Mouse (Mus musculus) hindbrain, embryonic 16.5 days (tissue): ENCODE measurements around the gene Usp5. TPM values are rescaled to one million over a fixed set of nuclear protein-coding genes. Genes with fewer than 3 reads are reported as not detected.

ENCODE experiments used
- ATAC-seq: fragments of 200-750 bp; cut with Nextera tagmentation; 2 replicates; pipeline ENCODE4 v1.8.0; 2017; ENCODE audit warnings: moderate TSS enrichment, moderate library complexity
- H3K27ac ChIP-seq: fragments of 300-500 bp; sonication (generic); 2 replicates; pipeline ENCODE4 v1.5.1; 2014; ENCODE audit warnings: low read depth, mild to moderate bottlenecking, control low read depth, low read length, moderate library complexity
- H3K27me3 ChIP-seq: fragments of 300-500 bp; sonication (generic); replicated peaks from 2 replicates; pipeline ENCODE4 v1.6.1; 2014; ENCODE audit warnings: low read length; ENCODE audit not compliant: control insufficient read depth, insufficient read depth
- H3K36me3 ChIP-seq: fragments of 300-500 bp; sonication (generic); 2 replicates; pipeline ENCODE4 v1.6.1; 2014; ENCODE audit warnings: mild to moderate bottlenecking, low read length, moderate library complexity, mixed read lengths; ENCODE audit not compliant: control insufficient read depth, insufficient read depth
- H3K4me1 ChIP-seq: fragments of 300-500 bp; sonication (generic); 2 replicates; pipeline ENCODE4 v1.6.1; 2014; ENCODE audit warnings: low read depth, low read length; ENCODE audit not compliant: control insufficient read depth, insufficient read depth
- H3K4me2 ChIP-seq: fragments of 300-500 bp; sonication (generic); 2 replicates; pipeline ENCODE4 v1.6.1; 2014; ENCODE audit warnings: mild to moderate bottlenecking, low read length, control low read depth, moderate library complexity
- H3K4me3 ChIP-seq: fragments of 300-500 bp; sonication (generic); 2 replicates; pipeline ENCODE4 v1.5.1; 2014; ENCODE audit warnings: mild to moderate bottlenecking, low read length, control low read depth, moderate library complexity
- H3K9ac ChIP-seq: fragments of 300-500 bp; sonication (generic); 2 replicates; pipeline ENCODE4 v1.6.1; 2014; ENCODE audit warnings: low read depth, mild to moderate bottlenecking, control low read depth, low read length, moderate library complexity
- H3K9me3 ChIP-seq: fragments of 300-500 bp; sonication (generic); 2 replicates; pipeline ENCODE4 v1.6.1; 2014; ENCODE audit warnings: mild to moderate bottlenecking, low read length, moderate library complexity; ENCODE audit not compliant: control insufficient read depth
- WGBS: fragments of 180-500 bp; shearing (Covaris S2); extraction: QIAGEN DNeasy Blood & Tissue Kit; methylation state at CpG from one replicate; pipeline ENCODE4 v1.1.7; 2014; 5-methylcytosine and 5-hydroxymethylcytosine counted together
- polyA plus RNA-seq: library from polyadenylated mRNA; unstranded; fragments of >200 nt; fragmentation: Nextera tagmentation; extraction: Ambion mirVana; gene quantifications from 2 replicates; pipeline ENCODE4 v1.2.1, GENCODE M21; 2015

The Usp5 gene
- polyA plus RNA-seq, 1 experiment from 2014 or later, result 220 TPM

DNA sequence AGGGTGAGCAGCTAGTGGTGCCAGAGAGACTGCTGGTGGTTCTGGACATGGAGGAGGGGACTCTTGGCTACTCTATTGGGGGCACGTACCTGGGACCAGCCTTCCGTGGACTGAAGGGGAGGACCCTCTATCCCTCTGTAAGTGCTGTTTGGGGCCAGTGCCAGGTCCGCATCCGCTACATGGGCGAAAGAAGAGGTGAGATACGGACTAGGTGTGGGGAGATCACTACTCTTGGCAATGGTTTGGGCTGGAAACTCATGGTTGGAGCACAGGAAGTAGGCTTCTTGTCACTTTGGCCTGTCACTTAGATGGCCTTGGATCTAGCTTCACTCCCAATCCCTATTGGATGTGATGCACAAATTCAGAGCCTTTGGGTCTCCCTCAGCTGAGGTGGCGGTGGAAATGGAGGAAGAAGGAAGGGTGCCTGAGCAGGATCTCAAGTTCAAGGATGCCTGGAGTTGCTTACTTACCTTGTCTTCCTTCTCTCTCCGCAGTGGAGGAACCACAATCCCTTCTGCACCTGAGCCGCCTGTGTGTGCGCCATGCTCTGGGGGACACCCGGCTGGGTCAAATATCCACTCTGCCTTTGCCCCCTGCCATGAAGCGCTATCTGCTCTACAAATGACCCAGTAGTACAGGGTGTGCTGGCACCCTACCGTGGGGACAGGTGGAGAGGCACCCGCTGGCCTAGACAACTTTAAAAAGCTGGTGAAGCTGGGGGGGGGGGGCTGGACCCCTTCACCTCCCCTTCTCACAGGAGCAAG lies 19.3 kb downstream of the Usp5 start:
- Histone ChIP-seq H3K9me3 (no peaks in the 10 kb centered on the region), H3K27me3 (no peaks in the 10 kb centered on the region), H3K4me1 (peaks cover 33% of the 10 kb centered on the region), H3K4me3 (peak overlapping the region; percentile 53), H3K9ac (peak overlapping the region; percentile 67), H3K27ac (peak overlapping the region; percentile 78), H3K4me2 (peak overlapping the region; percentile 95), H3K36me3 (peaks cover 5% of the 10 kb centered on the region)
- WGBS, result 42% methylated on average over 14 of the region's 14 CpGs
- ATAC-seq, result no peak

DNA sequence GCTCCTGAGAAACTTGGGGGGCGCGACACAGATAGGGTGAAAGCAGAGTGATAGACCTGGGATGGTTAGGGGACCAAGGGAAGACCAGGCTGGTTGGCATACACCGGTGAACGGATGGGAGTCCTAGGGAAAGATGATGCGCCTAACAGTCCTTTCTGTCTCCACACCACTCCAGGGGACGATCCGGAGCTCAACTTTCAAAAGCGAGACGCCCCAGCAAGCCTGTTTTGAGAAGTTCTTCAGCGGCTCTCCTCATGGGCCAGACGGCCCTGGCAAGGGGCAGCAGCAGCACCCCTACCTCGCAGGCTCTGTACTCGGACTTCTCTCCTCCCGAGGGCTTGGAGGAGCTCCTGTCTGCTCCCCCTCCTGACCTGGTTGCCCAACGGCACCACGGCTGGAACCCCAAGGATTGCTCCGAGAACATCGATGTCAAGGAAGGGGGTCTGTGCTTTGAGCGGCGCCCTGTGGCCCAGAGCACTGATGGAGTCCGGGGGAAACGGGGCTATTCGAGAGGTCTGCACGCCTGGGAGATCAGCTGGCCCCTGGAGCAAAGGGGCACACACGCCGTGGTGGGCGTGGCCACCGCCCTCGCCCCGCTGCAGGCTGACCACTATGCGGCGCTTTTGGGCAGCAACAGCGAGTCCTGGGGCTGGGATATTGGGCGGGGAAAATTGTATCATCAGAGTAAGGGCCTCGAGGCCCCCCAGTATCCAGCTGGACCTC lies 20.1 kb downstream of the Usp5 start:
- ATAC-seq, result no peak; the same call in 1 of the 2 replicates
- Histone ChIP-seq H3K4me2 (peak overlapping the region; percentile 95), H3K27ac (peak overlapping the region; percentile 78), H3K36me3 (peaks cover 5% of the 10 kb centered on the region), H3K4me1 (peaks cover 29% of the 10 kb centered on the region), H3K9ac (peak overlapping the region; percentile 67), H3K9me3 (no peaks in the 10 kb centered on the region), H3K27me3 (no peaks in the 10 kb centered on the region), H3K4me3 (peak overlapping the region; percentile 53)
- WGBS, result under 1% methylated on average over 35 of the region's 35 CpGs

DNA sequence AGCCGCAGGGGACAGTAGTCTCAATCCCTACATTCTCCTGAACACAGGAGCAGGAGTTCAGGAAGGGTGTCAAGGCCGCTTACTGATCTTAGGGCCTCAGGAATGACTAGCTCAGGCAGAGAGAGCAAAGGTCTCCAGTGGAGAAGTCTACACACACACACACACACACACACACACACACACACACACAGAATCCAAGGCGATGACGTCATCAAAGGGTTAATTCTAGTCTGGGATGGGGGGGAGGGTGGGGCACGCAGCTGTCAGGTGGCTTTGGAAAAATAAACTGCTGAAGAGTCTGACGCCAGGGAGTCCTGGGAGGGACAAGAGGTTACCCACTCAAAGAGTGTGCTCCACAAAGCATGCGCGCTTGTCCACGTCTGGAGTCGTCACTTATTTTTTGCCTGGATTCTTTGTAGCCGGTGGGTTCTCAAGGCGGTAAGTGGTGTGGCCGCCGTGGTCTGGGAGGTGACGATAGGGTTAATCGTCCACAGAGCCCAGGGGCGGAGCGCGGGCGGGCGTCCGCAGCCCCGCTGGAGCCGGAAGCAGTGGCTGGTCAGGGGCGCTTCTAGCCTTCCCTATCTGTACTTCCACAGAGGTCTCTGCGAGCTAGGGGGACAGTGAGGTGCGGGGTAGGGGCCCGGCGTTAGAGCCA lies 20.8 kb downstream of the Usp5 start, which contains the start of gene Spsb2:
TSS of gene Spsb2 (plus strand) at position 304 of the 655 bp plus-strand sequence.
- peak within 1 kb of the TSS; percentile 95 for H3K4me2 ChIP-seq
- no peaks in the 10 kb centered on the region for H3K27me3 ChIP-seq
- ATAC-seq, result peak; percentile 25
- peak within 1 kb of the TSS; percentile 67 for H3K9ac ChIP-seq
- no peaks in the 10 kb centered on the region for H3K9me3 ChIP-seq
- peaks cover 28% of the 10 kb centered on the region for H3K4me1 ChIP-seq
- H3K36me3 ChIP-seq, result peaks cover 5% of the 10 kb centered on the region
- 5% methylated on average over 29 of the region's 29 CpGs for WGBS
- H3K27ac ChIP-seq, result peak within 1 kb of the TSS; percentile 78
- H3K4me3 ChIP-seq, result peak within 1 kb of the TSS; percentile 53

DNA sequence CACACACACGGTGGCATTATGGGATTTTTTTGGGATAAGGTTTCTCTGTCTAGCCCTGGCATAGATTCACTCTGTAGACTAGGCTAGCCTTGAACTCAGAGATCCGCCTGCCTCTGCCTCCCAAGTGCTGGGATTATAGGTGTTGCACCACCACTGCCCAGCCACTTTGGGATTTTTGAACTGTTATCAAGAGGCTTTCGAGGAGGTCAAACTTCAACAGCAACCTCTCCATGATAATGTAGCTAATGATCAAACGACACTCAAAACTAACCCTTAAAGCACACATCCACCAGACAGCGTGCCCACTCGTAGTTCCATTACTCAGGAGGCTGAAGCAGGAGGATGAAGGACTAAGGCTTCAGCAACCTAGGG lies 21.3 kb downstream of the Usp5 start:
- Histone ChIP-seq H3K36me3 (peaks cover 5% of the 10 kb centered on the region), H3K4me1 (peaks cover 26% of the 10 kb centered on the region), H3K27me3 (no peaks in the 10 kb centered on the region), H3K4me3 (peak overlapping the region; percentile 53; the same call in 1 of the 2 replicates), H3K9ac (0 out of 2 replicates have a peak overlapping the region, but pooled peaks have one; percentile 67), H3K4me2 (peak overlapping the region; percentile 95), H3K9me3 (no peaks in the 10 kb centered on the region), H3K27ac (peak overlapping the region; percentile 78; the same call in 1 of the 2 replicates)
- 73% methylated on average over 6 of the region's 6 CpGs for WGBS
- ATAC-seq, result no peak

DNA sequence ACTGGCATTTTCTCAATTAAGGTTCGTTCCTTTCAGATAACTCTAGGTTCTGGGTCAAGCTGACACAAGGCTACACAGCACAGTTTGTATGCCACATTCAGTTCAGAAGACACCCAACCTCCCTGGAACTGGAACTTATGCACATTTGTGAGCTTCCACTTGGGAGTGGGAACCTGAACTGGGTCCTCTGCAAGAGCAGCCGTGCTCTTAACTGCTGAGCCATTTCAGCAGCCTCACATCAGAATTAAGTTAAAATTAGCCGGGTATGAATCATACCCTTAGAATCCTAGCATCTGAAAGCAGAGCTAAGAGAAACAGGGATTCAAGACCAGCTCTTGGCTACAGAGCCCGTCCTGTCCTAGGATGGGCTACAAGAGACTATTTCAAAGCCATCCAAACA lies 21.9 kb downstream of the Usp5 start:
- Histone ChIP-seq H3K27ac (no peak overlapping the region), H3K9me3 (no peaks in the 10 kb centered on the region), H3K36me3 (peaks cover 5% of the 10 kb centered on the region), H3K4me3 (no peak overlapping the region), H3K4me2 (no peak overlapping the region), H3K27me3 (no peaks in the 10 kb centered on the region), H3K4me1 (peaks cover 20% of the 10 kb centered on the region), H3K9ac (no peak overlapping the region)
- 87% methylated on average over 4 of the region's 4 CpGs for WGBS
- ATAC-seq, result no peak

DNA sequence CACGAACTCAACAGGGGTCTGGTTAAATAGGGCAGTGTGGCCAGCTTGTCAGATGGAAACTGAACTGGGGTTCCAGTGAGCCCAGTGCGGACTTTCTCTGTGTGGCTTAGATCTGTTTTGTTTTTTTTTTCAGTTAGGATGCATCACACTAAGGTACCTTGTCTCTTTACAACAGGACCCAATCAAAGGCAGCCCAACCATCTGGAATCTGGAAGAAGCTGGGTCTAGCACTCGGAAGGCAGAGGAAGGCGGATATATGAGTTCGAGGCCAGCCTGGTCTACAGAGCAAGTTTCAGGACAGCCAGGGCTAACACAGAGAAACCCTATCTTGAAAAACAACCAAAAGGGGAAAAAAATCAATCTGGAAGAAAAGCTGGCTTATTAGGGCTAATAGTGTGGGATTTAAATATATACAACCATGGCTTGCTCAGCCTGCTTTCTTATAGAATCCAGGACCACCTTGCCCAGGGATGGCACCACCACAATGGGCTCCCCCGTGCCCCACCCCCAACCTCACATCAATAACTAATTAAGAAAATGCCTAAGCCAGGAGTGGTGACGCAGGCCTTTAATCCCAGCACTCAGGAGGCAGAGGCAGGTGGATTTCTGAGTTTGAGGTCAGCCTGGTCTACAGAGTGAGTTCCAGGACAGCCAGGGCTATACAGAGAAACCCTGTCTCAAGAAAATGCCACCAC lies 22.7 kb downstream of the Usp5 start:
- no peaks in the 10 kb centered on the region for H3K9me3 ChIP-seq
- ATAC-seq, result no peak
- H3K4me2 ChIP-seq, result peak overlapping the region; percentile 90
- H3K36me3 ChIP-seq, result peaks cover 2% of the 10 kb centered on the region
- peaks cover 14% of the 10 kb centered on the region for H3K4me1 ChIP-seq
- WGBS, result 76% methylated on average over 7 of the region's 7 CpGs
- no peak overlapping the region for H3K9ac ChIP-seq
- no peaks in the 10 kb centered on the region for H3K27me3 ChIP-seq
- no peak overlapping the region for H3K4me3 ChIP-seq
- peak overlapping the region; percentile 93 for H3K27ac ChIP-seq

DNA sequence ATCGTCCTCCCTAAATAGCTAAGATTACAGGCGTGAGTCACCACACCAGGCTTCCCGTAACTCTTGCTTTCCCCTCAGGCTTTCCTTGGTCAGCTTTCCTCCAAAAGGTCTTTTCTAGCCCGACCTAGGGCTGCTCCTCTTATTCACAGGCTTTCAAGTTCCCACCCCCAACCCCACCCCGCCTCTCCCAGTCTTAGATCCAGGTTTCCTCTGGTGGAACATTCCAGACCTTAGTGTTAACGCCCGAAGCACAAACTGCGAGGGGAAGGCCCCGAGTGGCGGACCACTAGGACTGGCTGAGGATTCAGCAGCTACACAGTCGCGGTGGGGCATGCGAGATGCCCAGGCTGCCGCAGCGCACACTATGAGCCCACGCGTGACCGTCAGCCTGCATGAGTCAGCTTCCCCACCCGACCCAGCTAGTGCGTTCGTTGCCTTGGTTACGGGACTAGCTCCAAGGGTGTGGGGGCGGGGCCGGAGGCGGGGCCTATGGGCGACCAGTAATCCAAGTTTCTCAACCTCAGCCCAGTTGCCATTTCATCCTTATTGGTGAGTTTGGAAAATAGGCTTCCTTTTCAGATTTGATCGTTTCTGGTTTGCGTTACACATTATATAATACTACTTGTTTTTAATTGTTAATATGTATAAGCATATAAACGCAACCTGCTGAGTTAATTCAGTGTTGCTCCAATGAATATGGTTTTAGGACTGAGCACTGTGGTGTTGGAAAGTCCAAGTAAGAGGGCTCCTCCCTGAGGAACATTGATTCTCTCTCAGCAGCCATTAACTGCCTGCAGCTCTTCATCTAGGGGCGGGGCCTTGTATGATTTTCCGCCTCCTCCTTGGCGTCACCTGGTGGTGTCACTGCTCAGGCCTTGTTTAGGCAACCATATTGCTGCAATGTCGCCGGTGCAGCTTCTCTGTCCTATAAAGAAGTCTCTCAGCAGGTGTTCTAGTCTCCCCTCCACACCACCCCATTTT lies 23.7 kb downstream of the Usp5 start:
- peaks cover 14% of the 10 kb centered on the region for H3K4me1 ChIP-seq
- H3K36me3 ChIP-seq, result no peaks in the 10 kb centered on the region
- H3K4me2 ChIP-seq, result peak overlapping the region; percentile 90
- H3K27ac ChIP-seq, result peak overlapping the region; percentile 93
- peak overlapping the region; percentile 73 for H3K9ac ChIP-seq
- no peaks in the 10 kb centered on the region for H3K27me3 ChIP-seq
- H3K4me3 ChIP-seq, result peak overlapping the region; percentile 52
- no peaks in the 10 kb centered on the region for H3K9me3 ChIP-seq
- ATAC-seq, result peak; percentile 90
- 2% methylated on average over 34 of the region's 34 CpGs for WGBS

DNA sequence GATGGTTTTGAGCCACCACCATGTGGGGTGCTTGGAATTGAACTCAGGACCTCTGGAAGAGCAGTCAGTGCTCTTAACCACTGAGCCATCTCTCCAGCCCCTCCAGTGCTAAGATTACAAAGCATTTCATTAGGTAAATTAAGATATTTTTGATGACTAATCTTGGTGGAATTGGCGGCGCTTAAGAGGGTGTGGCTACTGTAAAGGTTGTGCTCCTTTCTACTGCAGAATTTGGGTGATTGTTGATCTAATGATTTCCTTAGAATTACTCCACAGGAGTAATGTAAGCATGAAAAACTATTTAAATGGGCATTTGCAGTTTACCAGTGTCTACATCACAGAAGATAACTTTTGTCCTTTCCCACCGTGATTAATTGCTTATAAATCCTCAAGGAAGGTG lies 24.9 kb downstream of the Usp5 start:
- 88% methylated on average over 3 of the region's 3 CpGs for WGBS
- no peaks in the 10 kb centered on the region for H3K36me3 ChIP-seq
- no peak for ATAC-seq

More for the DNA sequence above, 24.9 kb downstream of the Usp5 start:
- Histone ChIP-seq H3K27me3 (no peaks in the 10 kb centered on the region), H3K27ac (no peak overlapping the region), H3K9me3 (no peaks in the 10 kb centered on the region), H3K4me2 (no peak overlapping the region), H3K9ac (no peak overlapping the region), H3K4me1 (peaks cover 10% of the 10 kb centered on the region), H3K4me3 (no peak overlapping the region)
